Mouse (Mus musculus) intestine, postnatal 0 days (tissue): ENCODE data around the gene Prr14l. TPM values are rescaled to one million over a fixed set of nuclear protein-coding genes. Genes with fewer than 3 reads are reported as not detected.
"Not testable (repeated sequence)": the region's sequence is repeated elsewhere in the genome, so short reads cannot be mapped to it uniquely, and the experiment has no call there.

Experiments used
- ATAC-seq: fragments of 200-750 bp; cut with Nextera tagmentation; 2 replicates; pipeline ENCODE4 v1.8.0; 2017; ENCODE audit warnings: mild to moderate bottlenecking, moderate TSS enrichment, moderate library complexity
- H3K27ac ChIP-seq: fragments of 300-500 bp; sonication (generic); 2 replicates; pipeline ENCODE4 v1.5.1; 2014; ENCODE audit warnings: mild to moderate bottlenecking, low read depth, low read length, moderate library complexity
- H3K27me3 ChIP-seq: fragments of 300-500 bp; sonication (generic); replicated peaks from 2 replicates; pipeline ENCODE4 v1.6.1; 2014; ENCODE audit warnings: low read length, mixed read lengths; ENCODE audit not compliant: control insufficient read depth, insufficient read depth
- H3K36me3 ChIP-seq: fragments of 300-500 bp; sonication (generic); 2 replicates; pipeline ENCODE4 v1.6.1; 2014; ENCODE audit warnings: mild to moderate bottlenecking, moderate library complexity; ENCODE audit not compliant: control insufficient read depth, insufficient read depth
- H3K4me1 ChIP-seq: fragments of 300-500 bp; sonication (generic); replicated peaks from 2 replicates; pipeline ENCODE4 v1.6.1; 2014; ENCODE audit warnings: antibody characterized with exemption, low read length, mixed read lengths; ENCODE audit not compliant: control insufficient read depth, insufficient read depth
- H3K4me2 ChIP-seq: fragments of 300-500 bp; sonication (generic); replicated peaks from 2 replicates; pipeline ENCODE4 v1.6.1; 2014; ENCODE audit warnings: low read depth, mild to moderate bottlenecking, moderate library complexity
- H3K4me3 ChIP-seq: fragments of 300-500 bp; sonication (generic); 2 replicates; pipeline ENCODE4 v1.5.1; 2014; ENCODE audit warnings: low read depth, low read length
- H3K9ac ChIP-seq: fragments of 300-500 bp; sonication (generic); 2 replicates; pipeline ENCODE4 v1.6.1; 2014; ENCODE audit warnings: mild to moderate bottlenecking, low read depth, low read length
- H3K9me3 ChIP-seq: fragments of 300-500 bp; sonication (generic); 2 replicates; pipeline ENCODE4 v1.6.1; 2016; ENCODE audit warnings: mixed run types; ENCODE audit not compliant: control insufficient read depth
- CTCF ChIP-seq: sonication (generic); IDR thresholded peaks from 2 replicates; pipeline ENCODE4 v1.5.1; 2016; ENCODE audit warnings: low read depth, mild to moderate bottlenecking, control low read depth, antibody characterized with exemption, moderate library complexity
- WGBS: fragments of 180-500 bp; shearing (Covaris S2); extraction: QIAGEN DNeasy Blood & Tissue Kit; methylation state at CpG from one replicate; pipeline ENCODE4 v1.1.7; 2014; 5-methylcytosine and 5-hydroxymethylcytosine counted together
- polyA plus RNA-seq: library from polyadenylated mRNA; unstranded; fragments of >200 nt; fragmentation: Nextera tagmentation; extraction: Ambion mirVana; gene quantifications from 2 replicates; pipeline ENCODE4 v1.2.1, GENCODE M21; 2015

Prr14l gene
- polyA plus RNA-seq, 1 experiment from 2014 or later, result 6.5 TPM

DNA sequence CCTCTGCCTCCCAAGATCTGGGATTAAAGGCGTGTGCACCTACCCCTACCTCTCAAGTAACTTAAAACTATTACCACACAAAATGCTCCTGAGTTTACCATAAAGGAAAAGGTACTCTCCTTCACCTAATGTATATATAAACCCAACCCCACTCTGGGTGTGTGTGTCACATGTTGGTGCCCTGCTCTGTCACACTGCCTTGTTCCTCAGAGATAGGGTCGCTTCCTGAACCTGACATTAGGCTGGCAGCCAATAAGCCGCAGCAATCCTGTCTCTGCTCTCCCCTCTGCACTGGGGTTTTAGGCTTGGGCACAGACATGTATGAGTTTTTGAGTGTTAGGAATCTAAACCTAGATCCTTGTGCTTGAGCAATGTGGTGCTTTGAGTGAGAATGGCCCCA, 75.9 kb downstream of the Prr14l start:
- no peak for TF ChIP-seq CTCF
- peaks cover 10% of the 10 kb centered on the region for H3K36me3 ChIP-seq
- H3K9me3 ChIP-seq, result no peaks in the 10 kb centered on the region
- no peak overlapping the region for H3K4me2 ChIP-seq
- ATAC-seq, result no peak
- no peak overlapping the region; the same call in 1 of the 2 replicates for H3K27ac ChIP-seq
- no peaks in the 10 kb centered on the region for H3K27me3 ChIP-seq
- WGBS, result 75% methylated on average over 3 of the region's 3 CpGs
- no peaks in the 10 kb centered on the region; the same call in 1 of the 2 replicates for H3K4me1 ChIP-seq
- H3K4me3 ChIP-seq, result no peak overlapping the region
- no peak overlapping the region for H3K9ac ChIP-seq

DNA sequence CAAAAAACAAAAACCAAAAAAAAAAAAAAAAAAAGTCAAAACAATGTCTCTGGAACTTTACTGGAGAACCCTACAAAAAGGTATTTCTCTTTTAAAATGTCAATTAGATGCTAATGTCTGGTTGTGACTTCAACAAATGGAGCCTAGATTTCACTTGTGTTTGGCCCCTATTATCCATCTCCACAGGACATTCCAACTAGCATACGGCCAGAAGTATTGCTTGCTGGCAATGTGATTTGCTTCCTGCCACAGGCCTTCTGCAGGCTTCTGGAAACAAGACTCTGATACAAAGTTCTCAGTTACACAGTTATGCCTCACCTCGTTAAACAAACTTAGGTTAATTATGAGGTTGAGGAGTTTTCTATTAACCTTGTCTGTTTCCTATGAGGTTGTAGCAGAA, 81.7 kb downstream of the Prr14l start:
- no peak for ATAC-seq
- Histone ChIP-seq H3K4me3 (no peak overlapping the region), H3K36me3 (peaks cover 16% of the 10 kb centered on the region), H3K9ac (no peak overlapping the region), H3K4me2 (no peak overlapping the region), H3K9me3 (no peaks in the 10 kb centered on the region), H3K4me1 (no peaks in the 10 kb centered on the region; the same call in 1 of the 2 replicates), H3K27ac (no peak overlapping the region), H3K27me3 (no peaks in the 10 kb centered on the region)
- WGBS, result 77% methylated on average over 2 of the region's 2 CpGs
- no peak for TF ChIP-seq CTCF

DNA sequence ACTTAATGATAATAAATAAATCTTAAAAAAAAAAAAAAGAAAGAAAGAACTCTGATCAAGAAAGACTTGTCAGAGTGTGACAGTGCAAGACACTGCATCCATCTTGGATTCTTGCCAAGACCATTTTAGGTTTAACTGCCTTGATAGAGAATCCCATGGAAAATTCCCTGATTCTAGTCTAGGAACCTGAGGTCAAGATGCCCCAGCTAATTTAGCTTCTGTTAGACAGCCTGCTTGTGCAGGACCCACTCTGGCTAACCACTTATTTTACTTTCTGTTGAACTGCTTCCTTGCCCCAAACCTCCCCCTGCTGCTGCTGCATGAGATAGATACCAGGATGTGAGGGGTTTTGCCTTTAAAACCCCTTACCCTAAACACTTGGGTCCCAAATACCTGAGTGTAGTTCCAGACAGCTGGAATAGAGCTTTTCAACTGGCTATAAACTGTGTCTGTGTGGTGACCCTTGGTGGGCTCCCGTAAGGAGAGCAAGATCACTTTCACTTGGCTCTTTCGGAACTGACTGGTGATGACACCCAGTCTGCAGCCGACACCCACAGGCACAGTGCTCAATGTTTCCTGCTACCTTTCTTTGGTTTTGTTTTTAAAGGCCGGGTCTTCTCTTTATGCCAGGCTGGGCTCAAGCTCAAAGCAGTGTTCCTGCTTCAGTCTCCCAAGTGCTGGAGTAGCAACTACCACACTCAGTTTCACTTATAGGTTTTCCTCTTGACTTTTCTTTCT, 86.3 kb downstream of the Prr14l start:
- Histone ChIP-seq H3K4me3 (no peak overlapping the region), H3K27me3 (no peaks in the 10 kb centered on the region), H3K4me2 (no peak overlapping the region), H3K9ac (no peak overlapping the region), H3K4me1 (no peaks in the 10 kb centered on the region), H3K27ac (no peak overlapping the region), H3K36me3 (peaks cover 13% of the 10 kb centered on the region; the same call in 1 of the 2 replicates), H3K9me3 (no peaks in the 10 kb centered on the region)
- TF ChIP-seq CTCF, result no peak
- WGBS, result 91% methylated on average over 4 of the region's 4 CpGs
- no peak for ATAC-seq

DNA sequence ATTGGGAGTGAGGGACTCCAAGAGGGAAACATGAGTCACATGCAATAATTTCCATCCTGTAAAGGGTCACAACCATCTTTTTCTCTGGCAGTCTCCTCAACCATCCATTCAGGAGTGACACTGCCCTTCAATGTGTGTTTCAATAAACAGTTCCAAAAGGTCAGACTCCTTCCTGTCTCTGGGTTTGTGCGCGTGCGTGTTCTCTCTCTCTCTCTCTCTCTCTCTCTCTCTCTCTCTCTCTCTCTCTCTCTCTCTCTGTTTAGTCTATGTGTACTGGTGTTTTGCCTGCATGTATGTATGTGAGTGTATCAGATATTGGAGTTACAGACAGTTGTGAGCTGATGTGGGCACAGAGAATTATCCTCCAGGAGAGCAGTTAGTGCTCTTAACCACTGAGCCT, 87.1 kb downstream of the Prr14l start:
- Histone ChIP-seq H3K27ac (no peak overlapping the region), H3K27me3 (no peaks in the 10 kb centered on the region), H3K9me3 (no peaks in the 10 kb centered on the region), H3K36me3 (peaks cover 10% of the 10 kb centered on the region; the same call in 1 of the 2 replicates), H3K9ac (no peak overlapping the region), H3K4me3 (no peak overlapping the region), H3K4me1 (no peaks in the 10 kb centered on the region), H3K4me2 (no peak overlapping the region)
- ATAC-seq, result no peak
- WGBS, result 65% methylated on average over 3 of the region's 3 CpGs
- TF ChIP-seq CTCF, result no peak

DNA sequence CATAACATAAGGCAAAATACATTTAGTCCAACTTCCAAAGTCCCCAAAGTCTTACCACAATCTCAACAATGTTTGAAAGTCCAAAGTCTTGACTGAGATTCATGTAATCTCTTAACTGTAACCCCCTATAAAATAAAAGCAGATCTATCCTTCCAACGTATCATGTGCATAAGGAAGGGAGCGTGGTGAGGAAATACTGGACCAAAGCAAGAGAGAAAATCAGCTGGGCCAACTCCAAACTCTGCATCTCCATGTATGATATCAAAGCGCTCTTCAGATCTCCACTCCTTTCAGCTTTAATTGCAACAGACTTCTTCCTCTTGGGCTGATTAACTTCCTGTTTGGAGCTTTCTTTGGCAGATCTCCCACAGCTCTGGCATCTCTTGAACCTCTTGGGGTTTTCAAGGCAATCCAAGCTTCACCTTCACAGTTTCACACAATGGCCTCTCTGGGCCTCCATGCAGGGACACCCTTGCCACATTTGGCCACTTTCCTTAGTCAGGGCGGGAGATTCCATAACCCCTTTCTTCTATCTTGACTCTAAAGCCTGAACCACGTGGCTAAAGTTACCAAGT, 92.4 kb downstream of the Prr14l start:
- peak; percentile 29 for ATAC-seq
- Histone ChIP-seq H3K9ac (no peak overlapping the region), H3K4me3 (no peak overlapping the region), H3K4me1 (no peaks in the 10 kb centered on the region), H3K27ac (0 out of 2 replicates have a peak overlapping the region, but pooled peaks have one; percentile 30), H3K36me3 (peaks cover 10% of the 10 kb centered on the region; the same call in 1 of the 2 replicates), H3K9me3 (no peaks in the 10 kb centered on the region), H3K4me2 (no peak overlapping the region), H3K27me3 (no peaks in the 10 kb centered on the region)
- 62% methylated on average over 5 of the region's 5 CpGs for WGBS
- no peak for TF ChIP-seq CTCF

DNA sequence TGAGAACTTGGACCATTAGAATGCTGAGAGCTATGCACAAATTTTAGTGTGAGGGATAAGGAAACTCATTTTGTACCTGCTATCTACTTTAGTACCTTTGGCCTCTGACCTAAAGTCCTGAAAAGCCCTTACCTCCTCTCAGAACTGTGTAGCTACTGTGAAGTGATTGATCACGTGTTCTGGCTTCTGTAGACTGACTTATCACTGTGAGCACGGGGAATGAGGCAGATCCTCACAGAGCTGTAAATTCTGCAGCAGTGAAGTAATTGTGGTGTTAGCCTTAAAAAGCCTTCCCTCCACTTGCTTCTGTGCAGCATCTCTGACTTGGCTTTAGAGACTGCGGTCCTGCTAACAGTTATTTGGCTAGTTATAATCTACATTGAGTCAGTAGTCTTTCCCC, 93.3 kb downstream of the Prr14l start:
- Histone ChIP-seq H3K36me3 (peaks cover 10% of the 10 kb centered on the region; the same call in 1 of the 2 replicates), H3K4me3 (no peak overlapping the region), H3K27ac (peak overlapping the region; percentile 11; the same call in 1 of the 2 replicates), H3K4me1 (no peaks in the 10 kb centered on the region), H3K4me2 (no peak overlapping the region; the same call in 1 of the 2 replicates), H3K27me3 (no peaks in the 10 kb centered on the region), H3K9me3 (no peaks in the 10 kb centered on the region), H3K9ac (no peak overlapping the region)
- ATAC-seq, result peak; percentile 77
- WGBS, result 39% methylated on average over 3 of the region's 3 CpGs
- no peak for TF ChIP-seq CTCF

DNA sequence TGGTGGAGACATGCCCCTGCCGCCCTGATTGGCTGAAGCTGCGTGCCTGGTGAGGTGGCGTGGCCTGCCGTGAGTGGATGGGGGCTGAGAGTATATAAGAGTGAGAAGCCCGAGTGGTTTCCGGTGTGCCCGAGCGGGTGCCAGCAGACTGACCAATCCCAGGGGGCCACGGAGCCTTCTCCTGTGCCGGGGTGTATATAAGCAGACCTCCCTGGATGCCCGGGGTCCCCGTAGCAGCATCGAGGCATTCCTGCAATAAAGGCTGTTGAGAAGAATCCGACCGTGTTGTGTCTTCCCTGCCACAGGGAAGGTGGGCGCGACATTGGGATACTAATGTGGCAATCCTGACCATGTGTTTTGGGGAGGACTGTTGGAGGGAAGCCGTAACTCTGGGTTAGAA, 93.7 kb downstream of the Prr14l start:
- H3K4me2 ChIP-seq, H3K9me3 ChIP-seq, ATAC-seq, H3K4me1 ChIP-seq, H3K27me3 ChIP-seq, H3K9ac ChIP-seq, H3K27ac ChIP-seq, H3K4me3 ChIP-seq: not testable (repeated sequence)
- H3K36me3 ChIP-seq, result peaks cover 10% of the 10 kb centered on the region; the same call in 1 of the 2 replicates
- WGBS, result 91% methylated on average over 17 of the region's 18 CpGs
